Mouse (Mus musculus) forebrain, embryonic 10.5 days (tissue): Measurements from ENCODE around the gene Rap1a. TPM values are rescaled to one million over a fixed set of nuclear protein-coding genes. Genes with fewer than 3 reads are reported as not detected.

Experiments
- DNase-seq: peaks from one replicate; pipeline ENCODE4 v3.0.0-alpha.2; 2017; ENCODE audit warnings: low spot score; ENCODE audit errors: extremely low spot score
- H3K27ac ChIP-seq: fragments of 300-500 bp; sonication (generic); 2 replicates; pipeline ENCODE4 v1.5.1; 2016; ENCODE audit warnings: mild to moderate bottlenecking
- H3K27me3 ChIP-seq: fragments of 300-500 bp; sonication (generic); 2 replicates; pipeline ENCODE4 v1.6.1; 2016; ENCODE audit warnings: mild to moderate bottlenecking; ENCODE audit not compliant: poor library complexity, severe bottlenecking
- H3K36me3 ChIP-seq: fragments of 300-500 bp; sonication (generic); replicated peaks from 2 replicates; pipeline ENCODE4 v1.6.1; 2016; ENCODE audit warnings: mild to moderate bottlenecking, moderate library complexity
- H3K4me1 ChIP-seq: fragments of 300-500 bp; sonication (generic); 2 replicates; pipeline ENCODE4 v1.6.1; 2016
- H3K4me3 ChIP-seq: fragments of 300-500 bp; sonication (generic); 2 replicates; pipeline ENCODE4 v1.5.1; 2016; ENCODE audit warnings: mild to moderate bottlenecking, moderate library complexity
- H3K9me3 ChIP-seq: fragments of 300-500 bp; sonication (generic); 2 replicates; pipeline ENCODE4 v1.6.1; 2016; ENCODE audit warnings: mild to moderate bottlenecking, moderate library complexity
- whole genome bisulfite sequencing: fragments of 180-500 bp; shearing (Covaris S2); methylation state at CpG from one replicate; pipeline ENCODE4 v1.1.7; 2016; 5-methylcytosine and 5-hydroxymethylcytosine counted together
- polyA plus RNA-seq: library from polyadenylated mRNA; unstranded; fragments of >200 nt; fragmentation: Nextera tagmentation; extraction: Ambion mirVana; gene quantifications from 2 replicates; pipeline ENCODE4 v1.2.1, GENCODE M21; 2016

The Rap1a gene
- polyA plus RNA-seq, 1 experiment from 2014 or later, result 75.5 TPM

- WGBS, result 71% methylated on average over 4 of the region's 4 CpGs
- H3K36me3 ChIP-seq, result no peaks in the 10 kb centered on the region
- DNase-seq, result no peak
- peaks cover 34% of the 10 kb centered on the region for H3K4me1 ChIP-seq
- H3K4me3 ChIP-seq, result peak overlapping the region; percentile 84; the same call in 1 of the 2 replicates
- H3K27ac ChIP-seq, result no peak overlapping the region
- H3K27me3 ChIP-seq, result no peaks in the 10 kb centered on the region
- no peaks in the 10 kb centered on the region for H3K9me3 ChIP-seq
Observed at GRCm38 (mm10) chr3:105799375-105799774, 1.8 kb downstream of the Rap1a start.

GRCm38 (mm10) chr3:105798770-105799169 is 2.4 kb downstream of the Rap1a start:
- H3K4me1 ChIP-seq, result peaks cover 34% of the 10 kb centered on the region
- DNase-seq, result no peak
- WGBS, result 76% methylated on average over 2 of the region's 2 CpGs
- H3K27ac ChIP-seq, result no peak overlapping the region
- H3K4me3 ChIP-seq, result no peak overlapping the region
- no peaks in the 10 kb centered on the region for H3K36me3 ChIP-seq
- H3K9me3 ChIP-seq, result no peaks in the 10 kb centered on the region
- no peaks in the 10 kb centered on the region for H3K27me3 ChIP-seq

- DNase-seq, result no peak
- Histone ChIP-seq H3K27me3 (no peaks in the 10 kb centered on the region), H3K27ac (no peak overlapping the region), H3K36me3 (peaks cover 4% of the 10 kb centered on the region; the same call in 1 of the 2 replicates), H3K4me3 (no peak overlapping the region), H3K4me1 (peaks cover 34% of the 10 kb centered on the region), H3K9me3 (no peaks in the 10 kb centered on the region)
- 87% methylated on average over 2 of the region's 2 CpGs for WGBS
Observed at GRCm38 (mm10) chr3:105797427-105797826, 3.7 kb downstream of the Rap1a start.

- Histone ChIP-seq H3K36me3 (peaks cover 7% of the 10 kb centered on the region; the same call in 1 of the 2 replicates), H3K27me3 (no peaks in the 10 kb centered on the region), H3K9me3 (no peaks in the 10 kb centered on the region), H3K27ac (no peak overlapping the region), H3K4me1 (peaks cover 34% of the 10 kb centered on the region), H3K4me3 (no peak overlapping the region)
- 85% methylated on average over 4 of the region's 4 CpGs for WGBS
- no peak for DNase-seq
Observed at GRCm38 (mm10) chr3:105796761-105797160, 4.4 kb downstream of the Rap1a start.

GRCm38 (mm10) chr3:105794309-105794708 is 6.8 kb downstream of the Rap1a start:
- 78% methylated on average over 1 of the region's 1 CpGs for WGBS
- Histone ChIP-seq H3K4me1 (peaks cover 16% of the 10 kb centered on the region), H3K9me3 (no peaks in the 10 kb centered on the region), H3K27ac (no peak overlapping the region), H3K27me3 (no peaks in the 10 kb centered on the region), H3K36me3 (peaks cover 26% of the 10 kb centered on the region), H3K4me3 (no peak overlapping the region)
- no peak for DNase-seq

GRCm38 (mm10) chr3:105792309-105792708 is 8.8 kb downstream of the Rap1a start:
- 95% methylated on average over 7 of the region's 7 CpGs for WGBS
- Histone ChIP-seq H3K4me3 (no peak overlapping the region), H3K27me3 (no peaks in the 10 kb centered on the region), H3K36me3 (peaks cover 44% of the 10 kb centered on the region), H3K9me3 (no peaks in the 10 kb centered on the region), H3K27ac (no peak overlapping the region), H3K4me1 (no peaks in the 10 kb centered on the region)
- DNase-seq, result no peak

- Histone ChIP-seq H3K4me1 (no peaks in the 10 kb centered on the region), H3K27me3 (no peaks in the 10 kb centered on the region), H3K4me3 (no peak overlapping the region), H3K9me3 (no peaks in the 10 kb centered on the region), H3K36me3 (peaks cover 54% of the 10 kb centered on the region), H3K27ac (no peak overlapping the region)
- no peak for DNase-seq
- WGBS, result 92% methylated on average over 2 of the region's 2 CpGs
Observed at GRCm38 (mm10) chr3:105791129-105791528, 10.0 kb downstream of the Rap1a start.

GRCm38 (mm10) chr3:105790338-105790737 is 10.8 kb downstream of the Rap1a start:
- Histone ChIP-seq H3K9me3 (no peaks in the 10 kb centered on the region), H3K4me3 (no peak overlapping the region), H3K36me3 (peaks cover 54% of the 10 kb centered on the region), H3K4me1 (no peaks in the 10 kb centered on the region), H3K27me3 (no peaks in the 10 kb centered on the region), H3K27ac (no peak overlapping the region)
- no peak for DNase-seq
- WGBS, result 96% methylated on average over 1 of the region's 1 CpGs

GRCm38 (mm10) chr3:105789776-105790175 is 11.4 kb downstream of the Rap1a start:
- DNase-seq, result no peak
- Histone ChIP-seq H3K9me3 (no peaks in the 10 kb centered on the region), H3K27me3 (no peaks in the 10 kb centered on the region), H3K4me1 (no peaks in the 10 kb centered on the region), H3K27ac (no peak overlapping the region), H3K4me3 (no peak overlapping the region), H3K36me3 (peaks cover 54% of the 10 kb centered on the region)
- 93% methylated on average over 1 of the region's 1 CpGs for WGBS

- no peak overlapping the region for H3K4me3 ChIP-seq
- H3K27ac ChIP-seq, result no peak overlapping the region
- no peak for DNase-seq
- no peaks in the 10 kb centered on the region for H3K9me3 ChIP-seq
- H3K4me1 ChIP-seq, result peaks cover 5% of the 10 kb centered on the region
- H3K27me3 ChIP-seq, result no peaks in the 10 kb centered on the region
- WGBS, result 92% methylated on average over 3 of the region's 3 CpGs
- H3K36me3 ChIP-seq, result peaks cover 48% of the 10 kb centered on the region
Observed at GRCm38 (mm10) chr3:105787328-105787727, 13.8 kb downstream of the Rap1a start.

- DNase-seq, result no peak
- H3K4me3 ChIP-seq, result no peak overlapping the region
- peaks cover 38% of the 10 kb centered on the region for H3K36me3 ChIP-seq
- peaks cover 6% of the 10 kb centered on the region for H3K4me1 ChIP-seq
- H3K9me3 ChIP-seq, result no peaks in the 10 kb centered on the region
- H3K27ac ChIP-seq, result no peak overlapping the region
- H3K27me3 ChIP-seq, result no peaks in the 10 kb centered on the region
Observed at GRCm38 (mm10) chr3:105785865-105786264, 15.3 kb downstream of the Rap1a start.

GRCm38 (mm10) chr3:105783809-105784208 is 17.3 kb downstream of the Rap1a start:
- H3K36me3 ChIP-seq, result peaks cover 23% of the 10 kb centered on the region
- no peak overlapping the region for H3K27ac ChIP-seq
- 58% methylated on average over 1 of the region's 1 CpGs for WGBS
- DNase-seq, result no peak
- H3K4me1 ChIP-seq, result peaks cover 6% of the 10 kb centered on the region
- H3K9me3 ChIP-seq, result no peaks in the 10 kb centered on the region
- H3K27me3 ChIP-seq, result no peaks in the 10 kb centered on the region
- H3K4me3 ChIP-seq, result no peak overlapping the region

GRCm38 (mm10) chr3:105782406-105782805 is 18.7 kb downstream of the Rap1a start:
- H3K36me3 ChIP-seq, result peaks cover 10% of the 10 kb centered on the region
- DNase-seq, result no peak
- H3K4me3 ChIP-seq, result no peak overlapping the region
- H3K9me3 ChIP-seq, result no peaks in the 10 kb centered on the region
- H3K4me1 ChIP-seq, result peaks cover 6% of the 10 kb centered on the region
- no peaks in the 10 kb centered on the region for H3K27me3 ChIP-seq
- no peak overlapping the region for H3K27ac ChIP-seq
- WGBS, result 64% methylated on average over 7 of the region's 7 CpGs

GRCm38 (mm10) chr3:105777997-105778396 is 23.1 kb downstream of the Rap1a start:
- 97% methylated on average over 3 of the region's 3 CpGs for WGBS
- no peaks in the 10 kb centered on the region for H3K36me3 ChIP-seq
- no peaks in the 10 kb centered on the region for H3K27me3 ChIP-seq
- no peak overlapping the region for H3K27ac ChIP-seq
- H3K4me3 ChIP-seq, result no peak overlapping the region
- H3K4me1 ChIP-seq, result peaks cover 6% of the 10 kb centered on the region
- no peaks in the 10 kb centered on the region for H3K9me3 ChIP-seq
- no peak for DNase-seq
